Mouse (Mus musculus) cortical plate, adult 2 months (tissue): ENCODE results near the gene Hhipl1. TPM values are rescaled to one million over a fixed set of nuclear protein-coding genes. Genes with fewer than 3 reads are reported as not detected.

Experiments
- H3K27ac ChIP-seq: fragments of 200-500 bp; 2 replicates; pipeline ENCODE4 v1.5.1; 2012; ENCODE audit warnings: low read length, control low read depth, inconsistent platforms; ENCODE audit not compliant: insufficient read depth
- H3K4me1 ChIP-seq: fragments of 200-500 bp; 2 replicates; pipeline ENCODE4 v1.6.1; 2011; ENCODE audit warnings: low read length; ENCODE audit not compliant: control insufficient read depth, insufficient read depth
- H3K4me3 ChIP-seq: fragments of 200-500 bp; 2 replicates; pipeline ENCODE4 v1.5.1; 2011; ENCODE audit warnings: mild to moderate bottlenecking, low read length, control low read depth; ENCODE audit not compliant: insufficient read depth
- CTCF ChIP-seq: fragments of 200-500 bp; IDR thresholded peaks from 2 replicates; pipeline ENCODE4 v1.5.1; 2011; ENCODE audit warnings: mild to moderate bottlenecking, control low read depth, low read length; ENCODE audit not compliant: insufficient read depth; ENCODE audit errors: extremely low read depth
- POLR2A ChIP-seq: fragments of 200-500 bp; IDR thresholded peaks from 2 replicates; pipeline ENCODE4 v1.6.1; 2011; ENCODE audit warnings: mild to moderate bottlenecking, low read length, control low read depth; ENCODE audit not compliant: insufficient read depth; ENCODE audit errors: extremely low read depth
- polyA plus RNA-seq: library from polyadenylated mRNA; depleted of rRNA; stranded (reverse); fragments of >200 nt; gene quantifications from 2 replicates; pipeline ENCODE4 v1.2.3, GENCODE M21; 2012; rRNA removed

The Hhipl1 gene
- polyA plus RNA-seq, 1 experiment, result 9.8 TPM

DNA sequence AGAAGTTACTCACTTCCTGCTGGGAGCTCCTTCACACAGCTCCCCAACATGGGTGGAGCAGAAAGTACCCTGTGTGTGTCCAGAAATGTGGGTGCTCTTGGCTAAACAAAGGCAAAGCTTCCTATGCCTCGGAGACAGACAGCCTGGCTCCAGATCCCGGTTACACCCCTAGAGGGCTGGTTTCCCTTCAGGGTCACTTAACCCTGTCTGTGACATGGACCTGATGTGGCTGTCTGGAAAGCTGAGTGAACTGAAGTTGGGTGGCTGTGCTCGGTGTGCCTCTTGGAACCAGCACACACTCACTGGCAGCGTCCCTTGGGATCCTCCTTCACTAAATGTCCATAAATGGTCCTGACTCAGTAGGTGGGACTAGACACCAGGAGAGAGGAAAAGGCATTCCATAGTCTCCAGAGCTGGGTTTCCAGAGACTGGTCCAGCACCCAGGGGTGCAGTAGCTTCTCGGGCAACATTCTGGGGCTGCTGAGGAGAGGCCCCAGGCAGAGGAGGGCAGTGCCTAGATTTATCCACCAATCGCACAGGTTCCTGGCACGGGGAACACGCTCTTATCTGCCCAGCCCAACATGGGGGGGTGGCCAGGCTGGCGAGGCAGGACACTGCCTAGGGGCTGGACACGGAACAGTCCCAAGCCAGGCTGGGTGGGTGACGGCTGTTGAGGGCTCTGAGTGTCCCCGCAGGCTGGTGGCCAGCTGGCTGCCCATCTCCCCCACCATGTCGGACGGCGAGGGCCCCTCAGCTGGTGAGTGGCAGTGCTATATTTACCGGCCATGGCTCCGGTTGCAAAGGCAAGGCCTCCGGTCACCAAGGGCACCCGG is 64.7 kb downstream of the Hhipl1 start, which contains the start of gene Eml1:
Gene Eml1, plus strand, starts transcription at position 362 of the 833 bp plus-strand sequence.
- peak within 1 kb of the TSS; percentile 86 for H3K27ac ChIP-seq
- peak within 1 kb of the TSS; percentile 6; the same call in 1 of the 2 replicates for H3K4me3 ChIP-seq
- no peak for TF ChIP-seq CTCF
- no peak for TF ChIP-seq POLR2A
- H3K4me1 ChIP-seq, result 0 out of 2 replicates have a peak, but pooled peaks cover under 1% of the 10 kb centered on the region

DNA sequence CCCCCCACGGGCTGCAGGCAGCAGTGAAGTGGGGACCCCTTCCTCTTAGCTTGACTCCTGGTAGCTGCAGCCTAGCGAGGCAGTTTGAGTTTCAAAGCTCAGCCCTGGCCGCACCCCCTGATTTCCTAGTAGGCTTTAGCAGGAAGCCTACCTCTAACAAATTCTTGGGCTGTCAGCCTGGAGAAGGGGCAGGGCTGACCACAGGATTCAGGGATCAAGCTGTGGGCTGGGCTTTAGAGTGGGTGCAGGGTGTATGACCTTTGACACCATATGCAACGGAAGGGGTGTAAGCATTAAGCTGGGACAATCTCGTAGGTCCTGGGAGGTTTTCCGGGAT is 65.3 kb downstream of the Hhipl1 start:
- H3K4me1 ChIP-seq, result no peaks in the 10 kb centered on the region
- peak overlapping the region; percentile 86 for H3K27ac ChIP-seq
- no peak for TF ChIP-seq POLR2A
- TF ChIP-seq CTCF, result no peak
- 0 out of 2 replicates have a peak overlapping the region, but pooled peaks have one; percentile 6 for H3K4me3 ChIP-seq

DNA sequence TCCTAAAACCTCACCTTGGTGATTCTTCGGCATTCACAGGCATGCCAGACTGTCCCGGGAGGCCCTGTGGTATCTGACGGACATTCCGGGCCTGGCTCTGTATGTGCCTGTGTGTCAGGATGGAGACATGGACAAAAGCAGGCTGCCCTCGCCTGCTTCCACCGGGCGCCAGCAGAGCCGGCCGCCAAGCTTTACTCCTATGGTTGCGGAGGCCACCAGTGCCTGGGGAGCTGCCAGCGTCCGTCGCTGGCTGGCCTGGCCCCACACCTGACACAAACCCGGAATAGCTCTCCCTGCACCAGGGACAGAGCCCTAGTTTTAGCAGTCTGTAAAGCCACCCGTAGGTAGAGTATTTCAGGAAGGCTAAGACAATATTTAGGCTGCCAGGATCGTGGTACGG is 66.2 kb downstream of the Hhipl1 start:
- TF ChIP-seq POLR2A (no peak), CTCF (no peak)
- Histone ChIP-seq H3K27ac (no peak overlapping the region), H3K4me1 (no peaks in the 10 kb centered on the region), H3K4me3 (no peak overlapping the region)

DNA sequence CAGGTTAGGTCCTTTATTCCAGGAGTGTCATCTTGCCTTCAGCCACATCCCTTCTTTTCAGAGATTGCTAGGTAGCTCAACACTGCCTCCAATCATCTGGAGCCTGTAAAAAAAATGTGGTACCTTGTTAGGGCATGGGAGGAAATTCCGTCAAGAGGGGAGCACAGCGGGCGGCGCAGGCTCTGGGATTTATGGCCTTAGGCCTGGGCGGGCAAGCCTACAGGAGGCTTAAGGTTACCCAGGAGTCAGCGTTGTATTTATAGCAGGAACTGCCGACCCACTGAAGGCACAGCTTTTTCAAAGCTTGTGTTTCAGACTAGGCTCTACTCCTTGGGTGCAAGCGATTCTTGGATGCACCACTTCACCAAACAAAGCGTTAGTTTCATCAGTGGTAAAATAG is 67.5 kb downstream of the Hhipl1 start:
- TF ChIP-seq POLR2A, result no peak
- no peak for TF ChIP-seq CTCF
- Histone ChIP-seq H3K4me3 (no peak overlapping the region), H3K27ac (no peak overlapping the region), H3K4me1 (0 out of 2 replicates have a peak, but pooled peaks cover 3% of the 10 kb centered on the region)

DNA sequence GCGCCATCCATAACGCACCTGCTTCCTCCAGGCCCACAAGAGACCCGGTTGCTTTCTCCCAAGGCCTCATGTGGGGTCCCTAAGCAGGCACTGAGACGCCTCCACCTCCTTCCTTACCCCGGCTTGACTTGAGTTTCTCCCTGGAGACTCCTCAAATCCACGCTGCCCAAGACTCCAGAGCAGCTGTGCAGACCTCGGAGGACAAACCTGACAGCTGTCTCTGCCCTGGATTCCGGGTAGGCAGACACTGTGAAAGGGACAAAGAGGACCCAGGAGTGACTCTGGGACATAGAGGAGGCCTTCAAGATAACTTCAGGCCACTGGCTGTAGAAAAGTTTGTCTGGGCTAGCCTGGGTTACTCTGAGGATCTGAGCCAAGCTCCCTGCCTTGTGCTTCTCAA is 68.6 kb downstream of the Hhipl1 start:
- Histone ChIP-seq H3K4me1 (0 out of 2 replicates have a peak, but pooled peaks cover 3% of the 10 kb centered on the region), H3K27ac (no peak overlapping the region), H3K4me3 (no peak overlapping the region)
- TF ChIP-seq POLR2A, result no peak
- TF ChIP-seq CTCF, result no peak

DNA sequence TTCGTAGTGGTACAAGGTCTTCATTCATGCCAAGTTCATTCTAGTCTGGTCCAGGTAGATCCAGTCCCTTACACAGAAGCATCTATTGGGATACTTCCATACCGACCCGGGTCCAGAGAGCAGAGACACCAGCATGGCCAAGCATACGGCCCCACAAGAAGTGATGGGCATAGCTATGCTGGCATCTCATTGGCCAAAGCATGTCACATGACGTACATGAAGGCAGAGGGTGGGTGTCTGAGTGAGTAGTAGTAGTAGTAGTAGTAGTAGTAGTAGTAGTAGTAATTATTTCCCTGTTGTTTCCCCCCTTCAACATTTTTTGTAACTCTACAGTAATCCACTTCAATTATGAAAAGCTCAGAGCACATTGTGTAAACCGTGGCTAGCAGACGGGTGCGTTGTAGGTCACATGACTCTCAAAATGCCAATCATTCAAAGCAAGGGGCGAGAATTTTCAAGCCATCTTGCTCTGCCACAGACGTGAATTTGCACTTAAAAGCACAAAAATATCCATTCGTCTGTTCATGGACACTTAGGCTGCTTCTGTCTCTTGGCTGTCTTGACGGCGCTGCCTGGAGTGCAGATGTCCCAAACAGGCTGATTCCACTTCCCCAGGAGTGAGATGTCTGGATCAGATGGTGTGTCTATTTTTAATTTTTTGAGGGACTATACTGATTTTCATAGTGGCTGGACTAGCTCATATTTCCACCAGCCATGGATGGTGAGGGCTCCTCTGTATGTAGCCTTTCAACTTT is 72.5 kb downstream of the Hhipl1 start:
- no peak overlapping the region for H3K4me3 ChIP-seq
- no peak overlapping the region for H3K27ac ChIP-seq
- 0 out of 2 replicates have a peak, but pooled peaks cover 3% of the 10 kb centered on the region for H3K4me1 ChIP-seq
- TF ChIP-seq POLR2A, result no peak
- no peak for TF ChIP-seq CTCF

Other genes with a start within 250 kb of the Hhipl1 start
- gene Setd3, start 127.0 kb upstream of the Hhipl1 start, polyA plus RNA-seq, result 107 and 110 TPM in 2 replicates
- gene Ccnk, start 126.7 kb upstream of the Hhipl1 start, polyA plus RNA-seq, result 24.0 and 24.8 TPM in 2 replicates
- 40.8 and 42.1 TPM in 2 replicates for gene Ccdc85c, start 30.8 kb upstream of the Hhipl1 start, polyA plus RNA-seq
- 463 and 465 TPM in 2 replicates for gene Cyp46a1, start 28.1 kb downstream of the Hhipl1 start, polyA plus RNA-seq
- 76.5 and 76.6 TPM in 2 replicates for gene Eml1, start 64.7 kb downstream of the Hhipl1 start, polyA plus RNA-seq
- 178 and 187 TPM in 2 replicates for gene Evl, start 248.4 kb downstream of the Hhipl1 start, polyA plus RNA-seq